Mouse (Mus musculus): ENCODE data around the gene Map3k13. TPM values are rescaled to one million over a fixed set of nuclear protein-coding genes. Genes with fewer than 3 reads are reported as not detected.
A peak's percentile ranks its signal among the peaks of the same experiment; 100 is the strongest.

Gene Map3k13
- polyA plus RNA-seq, 2 experiments: 0.38 to 0.50 TPM

DNA sequence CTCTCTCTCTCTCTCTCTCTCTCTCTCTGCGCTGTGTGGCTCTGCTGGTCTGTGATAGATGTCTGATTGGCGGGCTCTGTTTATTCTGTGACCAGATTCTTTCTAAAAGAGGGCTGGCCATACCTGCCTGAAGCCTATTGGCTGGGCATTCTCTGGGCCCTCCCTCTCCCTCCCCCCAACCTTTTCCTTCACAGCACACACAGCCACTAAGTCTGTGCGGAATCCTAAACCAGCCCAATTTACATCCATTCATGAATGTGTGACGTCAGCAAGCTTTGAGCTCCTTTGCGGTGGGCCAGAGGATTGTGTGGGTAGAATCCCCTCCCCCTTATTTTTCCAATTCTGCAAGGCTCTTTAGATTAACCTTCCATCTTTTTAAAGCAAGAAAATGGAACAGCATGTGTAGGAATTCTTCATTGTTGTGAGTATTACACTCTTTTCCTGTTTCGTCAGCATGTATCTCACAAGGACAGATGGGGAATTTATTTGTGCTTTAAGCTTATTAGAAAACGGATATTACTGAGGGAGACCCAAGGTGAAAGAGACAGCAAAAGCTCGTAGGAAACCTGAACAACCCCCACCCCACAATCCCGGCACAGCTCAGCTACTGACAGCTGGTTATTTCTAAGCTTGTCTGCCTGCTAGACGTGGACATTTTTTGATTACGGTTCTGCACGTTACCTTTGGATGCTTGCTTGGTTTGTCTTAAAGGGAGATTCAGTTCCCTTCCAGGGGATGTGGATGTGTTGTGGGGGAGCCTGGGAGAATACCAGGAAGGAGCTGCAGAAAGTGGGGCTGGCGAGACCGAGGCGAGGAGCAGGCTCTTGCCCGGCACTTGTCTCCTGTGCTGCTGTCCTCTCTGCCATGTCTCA lies 51.9 kb downstream of the Map3k13 start:
- peak overlapping the region; percentile 35 to 49 for H3K4me3 ChIP-seq (ENCODE audit: insufficient read depth in 1 of 2, low read depth in 2 of 2, low read length in 2 of 2)
- ATAC-seq (ENCODE audit: insufficient read depth): peak; percentile 82
- 4% methylated on average over 16 of the region's 16 CpGs for WGBS (ENCODE audit: insufficient replicate concordance)
- no peak overlapping the region for H3K27ac ChIP-seq
- no peak for TF ChIP-seq EP300 (IDR thresholded peaks at IDR 0.05; ENCODE audit: low read depth)
- TF ChIP-seq CTCF (IDR thresholded peaks at IDR 0.05; ENCODE audit: low read depth): no peak
- no peaks in the 10 kb centered on the region for H3K27me3 ChIP-seq (ENCODE audit: control insufficient read depth, insufficient read depth, low read length)
- peak; percentile 29 to 34 (median 33) for DNase-seq (ENCODE audit: low read depth in 3 of 3, low spot score in 3 of 3)
- no peaks in the 10 kb centered on the region for H3K9me3 ChIP-seq (ENCODE audit: control insufficient read depth, low read length)
- H3K4me2 ChIP-seq (ENCODE audit: low read depth): peak overlapping the region; percentile 36
- no peaks in the 10 kb centered on the region; a peak in 1 of 4 replicates for H3K4me1 ChIP-seq (replicated peaks; ENCODE audit: control insufficient read depth in 2 of 2, insufficient read depth in 2 of 2, low read length in 1 of 2)
- no peaks in the 10 kb centered on the region for H3K36me3 ChIP-seq (replicated peaks; ENCODE audit: control insufficient read depth, insufficient read depth, low read depth)
- no peak overlapping the region; the same call in 1 of the 2 replicates for H3K9ac ChIP-seq (replicated peaks)

GRCm38 (mm10) chr16:21848444-21848843 lies 54.3 kb downstream of the Map3k13 start:
- Histone ChIP-seq H3K36me3 (replicated peaks; ENCODE audit: control insufficient read depth, insufficient read depth, low read depth) (no peaks in the 10 kb centered on the region), H3K4me3 (ENCODE audit: insufficient read depth in 1 of 2, low read depth in 2 of 2, low read length in 2 of 2) (no peak overlapping the region), H3K4me1 (replicated peaks; ENCODE audit: control insufficient read depth in 2 of 2, insufficient read depth in 2 of 2, low read length in 1 of 2) (no peaks in the 10 kb centered on the region; a peak in 1 of 4 replicates), H3K27me3 (ENCODE audit: control insufficient read depth, insufficient read depth, low read length) (no peaks in the 10 kb centered on the region), H3K9ac (replicated peaks) (no peak overlapping the region), H3K9me3 (ENCODE audit: control insufficient read depth, low read length) (no peaks in the 10 kb centered on the region), H3K27ac (no peak overlapping the region), H3K4me2 (ENCODE audit: low read depth) (no peak overlapping the region)
- no peak for ATAC-seq (ENCODE audit: insufficient read depth)
- TF ChIP-seq EP300 (IDR thresholded peaks at IDR 0.05; ENCODE audit: low read depth) (no peak), CTCF (IDR thresholded peaks at IDR 0.05; ENCODE audit: low read depth) (no peak)
- no peak for DNase-seq (ENCODE audit: low read depth in 3 of 3, low spot score in 3 of 3)
- WGBS (ENCODE audit: insufficient replicate concordance): 59% methylated on average over 3 of the region's 3 CpGs

DNA sequence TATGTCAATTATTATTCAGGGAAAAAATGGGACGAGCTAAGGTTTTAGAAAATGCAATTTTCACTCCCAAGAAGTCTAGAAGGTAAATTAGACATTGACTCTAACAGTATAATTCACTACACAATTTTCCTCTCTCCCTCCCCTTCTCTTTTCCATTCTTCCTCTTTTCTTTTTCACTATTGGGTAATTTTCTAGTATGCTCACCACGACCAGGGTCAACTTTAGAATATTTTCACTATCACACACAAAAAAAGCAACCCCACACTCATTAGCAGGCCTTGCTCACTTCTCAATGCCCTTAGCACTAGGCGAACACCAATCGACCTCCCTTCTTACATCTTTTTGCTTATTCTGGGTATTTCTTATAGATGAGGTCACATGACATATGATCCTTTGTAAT lies 54.7 kb downstream of the Map3k13 start:
- Histone ChIP-seq H3K36me3 (replicated peaks; ENCODE audit: control insufficient read depth, insufficient read depth, low read depth) (no peaks in the 10 kb centered on the region), H3K9me3 (ENCODE audit: control insufficient read depth, low read length) (no peaks in the 10 kb centered on the region), H3K4me2 (ENCODE audit: low read depth) (no peak overlapping the region), H3K4me3 (ENCODE audit: insufficient read depth in 1 of 2, low read depth in 2 of 2, low read length in 2 of 2) (no peak overlapping the region), H3K27ac (no peak overlapping the region), H3K4me1 (replicated peaks; ENCODE audit: control insufficient read depth in 2 of 2, insufficient read depth in 2 of 2, low read length in 1 of 2) (no peaks in the 10 kb centered on the region; a peak in 1 of 4 replicates), H3K27me3 (ENCODE audit: control insufficient read depth, insufficient read depth, low read length) (no peaks in the 10 kb centered on the region), H3K9ac (replicated peaks) (no peak overlapping the region)
- DNase-seq (ENCODE audit: low read depth in 3 of 3, low spot score in 3 of 3) (no peak), ATAC-seq (ENCODE audit: insufficient read depth) (no peak)
- TF ChIP-seq CTCF (IDR thresholded peaks at IDR 0.05; ENCODE audit: low read depth) (no peak), EP300 (IDR thresholded peaks at IDR 0.05; ENCODE audit: low read depth) (no peak)
- WGBS (ENCODE audit: insufficient replicate concordance): 45% methylated on average over 4 of the region's 4 CpGs

GRCm38 (mm10) chr16:21852374-21852773 lies 58.2 kb downstream of the Map3k13 start:
- no peak overlapping the region for H3K9ac ChIP-seq (replicated peaks)
- no peak overlapping the region for H3K4me3 ChIP-seq (ENCODE audit: insufficient read depth in 1 of 2, low read depth in 2 of 2, low read length in 2 of 2)
- no peak overlapping the region for H3K4me2 ChIP-seq (ENCODE audit: low read depth)
- DNase-seq (ENCODE audit: low read depth in 3 of 3, low spot score in 3 of 3) (no peak), ATAC-seq (ENCODE audit: insufficient read depth) (no peak)
- peaks cover 0 to 1% of the 10 kb centered on the region in 2 experiments; a peak in 1 of 4 replicates for H3K4me1 ChIP-seq (replicated peaks; ENCODE audit: control insufficient read depth in 2 of 2, insufficient read depth in 2 of 2, low read length in 1 of 2)
- H3K36me3 ChIP-seq (replicated peaks; ENCODE audit: control insufficient read depth, insufficient read depth, low read depth): no peaks in the 10 kb centered on the region
- H3K27ac ChIP-seq: no peak overlapping the region
- 71% methylated on average over 7 of the region's 7 CpGs for WGBS (ENCODE audit: insufficient replicate concordance)
- no peaks in the 10 kb centered on the region for H3K27me3 ChIP-seq (ENCODE audit: control insufficient read depth, insufficient read depth, low read length)
- TF ChIP-seq CTCF (IDR thresholded peaks at IDR 0.05; ENCODE audit: low read depth) (no peak), EP300 (IDR thresholded peaks at IDR 0.05; ENCODE audit: low read depth) (no peak)
- no peaks in the 10 kb centered on the region for H3K9me3 ChIP-seq (ENCODE audit: control insufficient read depth, low read length)

- no peak for ATAC-seq (ENCODE audit: insufficient read depth)
- TF ChIP-seq CTCF (IDR thresholded peaks at IDR 0.05; ENCODE audit: low read depth) (no peak), EP300 (IDR thresholded peaks at IDR 0.05; ENCODE audit: low read depth) (no peak)
- no peak overlapping the region for H3K9ac ChIP-seq (replicated peaks)
- no peak overlapping the region for H3K4me3 ChIP-seq (ENCODE audit: insufficient read depth in 1 of 2, low read depth in 2 of 2, low read length in 2 of 2)
- DNase-seq (ENCODE audit: low read depth in 3 of 3, low spot score in 3 of 3): no peak
- H3K4me1 ChIP-seq (replicated peaks; ENCODE audit: control insufficient read depth in 2 of 2, insufficient read depth in 2 of 2, low read length in 1 of 2): peaks cover 0 to 1% of the 10 kb centered on the region in 2 experiments; a peak in 1 of 4 replicates
- H3K9me3 ChIP-seq (ENCODE audit: control insufficient read depth, low read length): no peaks in the 10 kb centered on the region
- H3K27ac ChIP-seq: no peak overlapping the region
- no peak overlapping the region for H3K4me2 ChIP-seq (ENCODE audit: low read depth)
- WGBS (ENCODE audit: insufficient replicate concordance): 57% methylated on average over 7 of the region's 7 CpGs
- no peaks in the 10 kb centered on the region for H3K27me3 ChIP-seq (ENCODE audit: control insufficient read depth, insufficient read depth, low read length)
- no peaks in the 10 kb centered on the region for H3K36me3 ChIP-seq (replicated peaks; ENCODE audit: control insufficient read depth, insufficient read depth, low read depth)
Observed at GRCm38 (mm10) chr16:21853446-21853941, 59.3 kb downstream of the Map3k13 start.

All from liver, embryonic 14.5 days (tissue).